Mouse (Mus musculus) telencephalon, adult 2 months (tissue): ENCODE measurements around the gene Abcg8.

Source experiments
- DNase-seq: peaks from one replicate; pipeline ENCODE4 v3.0.0-alpha.2; 2011; ENCODE audit warnings: low read depth, low spot score

The Abcg8 gene

GRCm38 (mm10) chr17:84675951-84676366 lies at the start of gene Abcg8:
Gene Abcg8, plus strand, starts transcription at chr17:84676302.
- DNase-seq = no peak

GRCm38 (mm10) chr17:84626857-84627305 lies 49.2 kb upstream of the Abcg8 start:
- DNase-seq = no peak

- DNase-seq = no peak
Observed at GRCm38 (mm10) chr17:84627721-84628120, 48.4 kb upstream of the Abcg8 start.

- no peak for DNase-seq
Observed at GRCm38 (mm10) chr17:84628611-84629010, 47.5 kb upstream of the Abcg8 start.

GRCm38 (mm10) chr17:84631836-84632235 lies 44.3 kb upstream of the Abcg8 start:
- no peak for DNase-seq

GRCm38 (mm10) chr17:84633443-84633842 lies 42.7 kb upstream of the Abcg8 start:
- no peak for DNase-seq

GRCm38 (mm10) chr17:84636328-84636727 lies 39.8 kb upstream of the Abcg8 start:
- no peak for DNase-seq

- DNase-seq = no peak
Observed at GRCm38 (mm10) chr17:84637971-84638370, 38.1 kb upstream of the Abcg8 start.

- no peak for DNase-seq
Observed at GRCm38 (mm10) chr17:84639796-84640378, 36.2 kb upstream of the Abcg8 start.

- DNase-seq = no peak
Observed at GRCm38 (mm10) chr17:84641893-84642292, 34.2 kb upstream of the Abcg8 start.

GRCm38 (mm10) chr17:84642324-84642723 lies 33.8 kb upstream of the Abcg8 start:
- DNase-seq = no peak

GRCm38 (mm10) chr17:84644292-84645050 lies 31.6 kb upstream of the Abcg8 start:
- no peak for DNase-seq

- DNase-seq = no peak
Observed at GRCm38 (mm10) chr17:84645119-84645518, 31.0 kb upstream of the Abcg8 start.

- DNase-seq = no peak
Observed at GRCm38 (mm10) chr17:84645894-84646293, 30.2 kb upstream of the Abcg8 start.

- no peak for DNase-seq
Observed at GRCm38 (mm10) chr17:84646477-84646876, 29.6 kb upstream of the Abcg8 start.

GRCm38 (mm10) chr17:84647630-84648029 lies 28.5 kb upstream of the Abcg8 start:
- DNase-seq = no peak

GRCm38 (mm10) chr17:84650302-84651017 lies 25.6 kb upstream of the Abcg8 start:
- no peak for DNase-seq

GRCm38 (mm10) chr17:84653544-84653943 lies 22.6 kb upstream of the Abcg8 start:
- no peak for DNase-seq

- no peak for DNase-seq
Observed at GRCm38 (mm10) chr17:84656205-84656604, 19.9 kb upstream of the Abcg8 start.

GRCm38 (mm10) chr17:84656653-84657421 lies 19.3 kb upstream of the Abcg8 start:
- no peak for DNase-seq

GRCm38 (mm10) chr17:84657422-84657732 lies 18.7 kb upstream of the Abcg8 start:
- no peak for DNase-seq

GRCm38 (mm10) chr17:84657782-84658181 lies 18.3 kb upstream of the Abcg8 start:
- no peak for DNase-seq
